Mouse (Mus musculus) layer of hippocampus, adult 9-11 months (tissue): ENCODE data around the gene Poc1b.
A peak's percentile ranks its signal among the peaks of the same experiment; 100 is the strongest.
"Not testable (repeated sequence)": the region's sequence is repeated elsewhere in the genome, so short reads cannot be mapped to it uniquely, and the experiment has no call there.

Experiments
- DNase-seq: peaks from one replicate; pipeline ENCODE4 v3.0.0; 2022

The Poc1b gene

DNA sequence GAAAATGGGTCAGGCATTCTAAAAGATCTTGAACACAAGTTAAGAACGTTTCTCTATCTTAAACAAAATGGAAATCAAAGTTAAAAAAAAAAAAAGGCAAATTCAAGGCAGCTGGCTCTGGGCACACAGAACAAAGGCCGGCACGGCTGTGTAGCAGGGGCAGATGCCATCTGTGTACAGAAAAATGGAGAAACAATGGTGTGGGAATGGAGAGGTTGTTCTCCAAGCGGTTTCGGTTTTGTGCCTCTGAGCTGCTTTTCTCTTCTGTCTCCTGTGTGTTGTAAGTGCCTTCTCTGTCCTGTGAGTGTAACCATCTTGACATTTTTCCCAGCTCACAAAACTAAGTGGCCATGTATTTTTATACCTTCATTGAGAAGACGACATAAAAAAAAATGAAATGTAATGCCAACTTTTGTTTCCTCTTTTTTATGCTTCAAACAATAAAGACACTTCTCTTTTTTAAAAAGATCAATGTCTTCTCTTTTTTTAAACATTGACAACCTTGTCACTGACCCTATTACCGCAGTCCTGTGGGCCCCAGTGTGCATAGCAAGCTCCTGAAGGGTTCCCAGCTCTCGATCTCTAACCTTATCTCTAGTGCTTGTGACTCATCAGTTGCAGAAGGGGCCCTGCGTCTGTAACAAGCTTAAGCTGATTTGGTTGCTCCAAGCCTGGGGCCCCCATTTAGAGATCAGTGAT lies 90.9 kb downstream of the Poc1b start:
- no peak for DNase-seq

DNA sequence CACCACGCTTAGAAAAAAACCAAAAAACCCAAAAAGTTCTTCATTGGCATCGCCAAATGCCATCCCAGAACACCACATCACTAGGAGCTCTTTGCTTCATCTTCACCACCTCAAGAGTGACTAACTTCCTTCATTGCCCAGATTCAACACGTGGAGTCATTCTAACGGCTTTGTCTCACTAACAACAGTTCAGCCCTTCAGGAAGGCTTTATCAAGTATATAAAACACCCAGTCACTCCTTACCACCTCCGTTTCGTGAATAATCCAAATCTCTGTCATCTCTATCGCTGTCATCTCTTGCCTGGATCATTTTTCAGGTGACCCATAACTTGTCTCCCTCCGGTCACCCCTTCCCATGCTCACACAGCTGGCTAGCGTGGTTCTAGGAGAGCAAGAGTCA lies 92.1 kb downstream of the Poc1b start:
- DNase-seq: no peak

DNA sequence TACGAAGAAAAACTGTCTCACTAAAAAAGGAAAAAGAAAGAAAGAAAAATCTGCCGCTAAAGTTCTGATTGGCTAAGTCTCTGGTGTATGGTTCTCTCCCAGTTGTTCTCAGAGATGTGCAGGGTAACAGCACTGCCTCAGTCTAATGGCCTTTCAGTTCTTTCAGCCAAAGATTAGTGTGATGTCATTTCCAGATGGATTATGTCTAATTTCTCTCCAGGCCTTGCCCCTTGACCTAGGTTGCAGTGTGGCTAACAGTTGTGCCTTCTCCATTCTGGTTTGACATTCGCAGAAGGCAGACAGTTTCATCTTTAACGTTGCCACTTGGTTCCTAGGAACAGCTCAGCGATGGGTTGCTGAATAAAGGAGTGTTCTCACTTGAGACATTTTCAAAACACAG lies 94.1 kb downstream of the Poc1b start:
- DNase-seq: no peak

DNA sequence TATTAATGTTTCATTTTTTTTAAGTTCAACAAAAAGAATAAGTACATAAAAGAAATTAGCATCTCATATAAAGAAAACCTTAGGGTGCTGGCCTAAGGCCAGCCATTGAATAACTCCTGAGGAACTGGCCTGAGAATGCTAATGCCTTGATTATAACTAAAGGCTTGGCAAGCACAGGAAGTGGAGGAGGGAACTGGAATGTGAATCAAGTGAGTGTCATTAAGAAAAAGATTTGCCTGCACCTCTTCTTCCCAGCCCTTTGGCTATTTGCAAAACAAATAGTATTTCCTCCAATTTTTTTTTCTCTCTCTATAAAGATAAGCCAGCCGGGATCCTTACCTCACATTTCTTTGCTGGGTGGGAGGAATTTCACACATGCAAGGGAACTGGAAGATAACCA lies 95.0 kb downstream of the Poc1b start:
- DNase-seq: no peak

DNA sequence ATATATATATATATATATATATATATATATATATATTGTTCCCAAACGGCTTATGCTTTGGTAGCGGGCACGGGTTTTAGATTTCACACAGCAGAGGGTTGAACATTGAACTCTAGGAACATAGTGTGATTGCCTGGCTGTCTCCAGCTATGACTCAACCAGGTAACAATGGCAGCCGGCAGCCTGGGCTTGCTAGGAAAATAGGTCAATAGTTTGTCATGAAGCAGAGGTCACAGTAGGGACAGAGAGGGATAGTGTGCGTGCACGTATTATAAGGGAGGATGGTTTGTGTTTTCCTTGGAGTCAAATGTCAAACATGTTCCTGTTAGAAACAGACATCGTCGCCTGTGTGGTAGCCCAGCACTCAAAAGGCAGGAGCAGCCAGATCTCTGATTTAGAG lies 95.5 kb downstream of the Poc1b start:
- DNase-seq: no peak

DNA sequence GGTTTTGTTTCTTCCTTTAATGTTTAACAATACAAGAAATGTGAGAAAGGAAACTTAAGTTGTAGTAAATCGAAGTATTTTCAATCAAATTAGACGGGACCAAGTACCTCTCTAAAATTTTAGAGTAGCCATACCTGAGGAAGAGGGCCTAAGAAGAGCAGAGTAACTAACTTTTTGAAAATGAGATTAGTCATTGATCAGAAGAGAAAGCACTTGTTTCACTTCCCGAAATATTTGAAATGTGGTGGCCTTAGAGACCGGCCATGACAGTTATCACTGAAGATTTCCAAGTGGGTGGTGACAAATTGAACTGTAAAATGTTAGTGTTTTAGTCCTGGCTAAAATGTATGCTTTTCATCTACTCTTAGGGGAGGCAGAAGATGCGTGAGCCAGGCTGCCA lies 96.3 kb downstream of the Poc1b start:
- DNase-seq: no peak

DNA sequence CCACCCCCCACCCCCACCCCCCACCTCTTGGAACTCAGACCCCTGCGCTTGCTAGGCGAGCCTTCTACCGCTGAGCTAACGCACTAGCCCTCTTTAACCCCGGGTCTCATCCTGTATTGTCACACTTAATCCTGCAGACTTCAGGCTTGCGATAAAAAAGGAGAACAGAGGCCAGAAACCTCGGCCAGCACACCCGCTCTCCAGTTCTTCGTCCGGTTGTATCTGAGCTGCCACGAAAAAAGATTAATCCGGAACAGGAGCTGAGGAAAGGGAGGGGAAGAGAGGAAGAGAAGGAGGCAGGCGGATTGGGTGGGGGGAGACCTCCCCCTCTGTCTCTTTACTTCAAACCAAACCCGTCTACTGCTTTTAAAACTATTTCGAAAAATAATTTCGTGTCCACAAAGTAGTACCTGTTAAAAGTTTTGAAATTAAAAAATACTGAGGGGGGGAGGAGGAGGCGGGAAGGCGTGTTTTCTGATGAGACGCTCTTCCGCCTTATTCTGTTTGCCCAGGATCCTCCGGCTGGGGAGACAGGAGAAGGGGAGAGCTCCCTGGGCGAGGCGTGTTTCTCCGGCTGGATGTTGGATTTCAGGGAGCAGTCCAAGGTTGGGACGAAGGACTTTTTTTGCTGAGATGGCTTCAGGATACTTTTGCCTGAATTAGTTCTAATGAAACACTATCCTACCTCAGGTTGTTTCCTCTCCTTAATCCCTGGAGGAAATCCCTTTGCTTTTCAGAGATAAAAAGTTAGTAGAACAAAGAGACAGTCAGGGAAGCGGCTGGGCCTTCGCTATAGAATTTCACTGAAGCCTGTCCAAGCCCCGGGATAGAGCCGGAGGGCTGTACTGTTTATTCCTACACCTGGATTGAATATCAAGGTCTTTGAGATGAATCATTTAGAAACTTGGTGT lies 97.0 kb downstream of the Poc1b start:
- DNase-seq: no peak

DNA sequence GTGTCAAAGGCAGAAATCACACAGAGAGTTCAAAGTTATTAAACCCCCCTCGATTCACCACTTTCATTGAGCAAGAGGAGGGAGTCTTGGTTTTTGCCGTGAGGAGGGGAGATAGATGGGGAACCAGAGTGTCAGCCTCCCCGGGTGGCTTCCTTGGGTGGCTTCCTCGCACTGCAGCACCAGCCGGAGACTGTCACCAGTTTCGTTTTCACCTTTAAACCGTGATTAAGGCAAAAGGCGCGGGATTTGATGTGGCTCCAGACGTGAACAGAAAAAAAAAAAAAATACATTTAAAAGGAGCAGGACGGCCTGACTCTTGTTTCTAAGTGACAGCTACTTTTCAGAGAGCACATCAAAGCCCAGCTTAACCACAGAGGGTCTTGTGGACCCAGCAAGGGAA lies 97.7 kb downstream of the Poc1b start:
- no peak for DNase-seq

DNA sequence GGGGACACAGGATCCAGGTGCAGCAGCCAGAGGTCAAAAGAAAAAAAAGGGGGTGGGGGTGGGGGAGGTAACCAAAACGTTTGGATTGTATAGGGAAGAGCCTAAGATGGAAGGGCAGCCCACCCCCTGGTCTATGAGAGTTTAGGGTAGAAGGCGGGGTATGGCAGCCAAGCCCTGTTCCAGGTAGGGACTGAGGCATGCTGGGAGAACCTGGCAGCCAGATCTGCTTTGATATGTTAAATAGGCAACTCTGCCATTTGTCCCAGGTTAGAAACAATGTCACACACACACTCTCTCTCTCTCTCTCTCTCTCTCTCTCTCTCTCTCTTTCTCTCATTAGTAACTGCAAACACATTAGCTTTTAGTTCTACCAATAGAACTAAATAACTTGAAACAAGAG lies 100.3 kb downstream of the Poc1b start:
- no peak for DNase-seq

DNA sequence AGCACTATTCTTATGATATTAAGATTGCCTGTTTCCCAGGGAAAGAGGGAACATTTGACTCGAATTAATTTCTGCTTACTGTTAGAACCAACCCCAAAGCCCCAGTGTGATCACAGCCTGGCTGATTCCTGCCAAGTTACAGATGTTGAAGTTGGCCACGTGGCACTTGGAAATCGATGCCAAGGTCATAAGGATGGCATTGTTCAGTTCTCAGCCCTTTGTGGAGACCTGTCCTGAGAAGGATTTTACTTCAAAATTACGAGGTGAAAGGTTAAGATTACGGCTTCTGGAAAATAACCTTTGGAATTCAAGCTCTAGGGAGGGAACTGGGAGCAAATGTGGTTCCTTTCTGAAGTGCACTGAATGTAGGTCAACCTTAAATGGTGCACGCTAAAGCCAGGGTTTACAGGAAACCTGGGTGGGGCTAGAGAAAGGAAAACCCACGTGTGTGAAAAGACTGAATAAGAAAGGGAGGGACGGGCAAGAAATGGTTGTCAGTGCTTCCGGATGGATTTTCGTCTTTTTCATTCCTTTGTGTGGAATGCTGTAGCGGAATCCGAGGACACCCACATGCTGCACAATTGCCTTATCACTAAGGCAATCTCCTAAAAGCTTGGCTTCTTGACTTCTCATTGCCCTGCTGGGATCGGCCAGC lies 102.4 kb downstream of the Poc1b start:
- DNase-seq: no peak

DNA sequence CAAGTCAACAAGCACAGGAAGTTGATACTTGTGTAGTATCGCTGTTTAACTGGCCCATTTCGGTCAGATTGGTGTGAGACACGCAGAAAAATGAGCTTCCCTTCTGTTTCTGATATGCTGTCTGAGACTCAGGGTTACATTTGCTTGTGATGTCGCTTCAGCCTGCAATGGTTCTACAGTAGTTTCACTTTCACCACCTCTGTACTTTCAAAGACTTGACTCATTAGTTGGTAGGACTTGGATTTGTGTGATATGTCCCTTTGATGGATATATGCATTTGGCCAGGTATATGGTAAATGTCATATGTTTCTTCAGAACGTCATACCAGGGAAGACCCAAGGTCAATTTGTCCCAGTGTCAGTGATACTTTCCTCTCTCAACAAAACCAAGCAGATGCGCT lies 104.2 kb downstream of the Poc1b start:
- DNase-seq: no peak

DNA sequence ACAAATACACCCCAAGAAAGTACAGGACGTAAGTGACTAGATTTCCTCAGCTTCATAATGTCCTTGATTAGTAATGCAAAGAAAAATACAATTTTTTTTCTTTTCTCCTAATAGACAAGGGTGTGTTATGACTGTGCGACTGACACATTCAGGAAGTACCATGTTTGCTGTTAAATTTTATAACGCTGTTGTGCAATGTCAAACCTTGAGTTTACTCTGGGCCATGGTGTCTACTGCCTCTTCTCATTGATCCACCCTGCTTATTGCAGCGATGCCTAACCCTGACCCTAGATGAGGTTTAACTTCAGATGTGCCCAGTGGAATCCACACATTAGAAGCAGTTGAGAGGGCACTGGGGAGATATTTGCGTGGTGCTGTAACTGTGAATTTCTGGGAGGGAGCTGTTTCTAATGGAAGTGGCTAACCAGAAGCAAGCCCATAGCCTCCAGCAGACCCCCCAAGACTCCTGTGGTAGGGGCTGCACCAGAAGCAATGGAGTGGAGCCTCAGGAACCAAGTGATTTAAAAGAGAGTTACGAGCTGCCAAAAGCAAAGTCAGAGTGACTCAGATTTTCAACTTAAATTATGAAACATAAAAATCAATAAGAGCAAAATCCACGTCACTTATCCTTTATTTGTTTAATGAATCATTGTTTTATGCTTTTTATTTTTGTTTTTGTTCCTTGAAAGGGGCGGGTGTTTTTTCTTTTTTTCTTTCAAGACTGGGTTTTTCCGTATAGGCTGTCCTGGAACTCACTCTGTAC lies 104.8 kb downstream of the Poc1b start:
- no peak for DNase-seq

DNA sequence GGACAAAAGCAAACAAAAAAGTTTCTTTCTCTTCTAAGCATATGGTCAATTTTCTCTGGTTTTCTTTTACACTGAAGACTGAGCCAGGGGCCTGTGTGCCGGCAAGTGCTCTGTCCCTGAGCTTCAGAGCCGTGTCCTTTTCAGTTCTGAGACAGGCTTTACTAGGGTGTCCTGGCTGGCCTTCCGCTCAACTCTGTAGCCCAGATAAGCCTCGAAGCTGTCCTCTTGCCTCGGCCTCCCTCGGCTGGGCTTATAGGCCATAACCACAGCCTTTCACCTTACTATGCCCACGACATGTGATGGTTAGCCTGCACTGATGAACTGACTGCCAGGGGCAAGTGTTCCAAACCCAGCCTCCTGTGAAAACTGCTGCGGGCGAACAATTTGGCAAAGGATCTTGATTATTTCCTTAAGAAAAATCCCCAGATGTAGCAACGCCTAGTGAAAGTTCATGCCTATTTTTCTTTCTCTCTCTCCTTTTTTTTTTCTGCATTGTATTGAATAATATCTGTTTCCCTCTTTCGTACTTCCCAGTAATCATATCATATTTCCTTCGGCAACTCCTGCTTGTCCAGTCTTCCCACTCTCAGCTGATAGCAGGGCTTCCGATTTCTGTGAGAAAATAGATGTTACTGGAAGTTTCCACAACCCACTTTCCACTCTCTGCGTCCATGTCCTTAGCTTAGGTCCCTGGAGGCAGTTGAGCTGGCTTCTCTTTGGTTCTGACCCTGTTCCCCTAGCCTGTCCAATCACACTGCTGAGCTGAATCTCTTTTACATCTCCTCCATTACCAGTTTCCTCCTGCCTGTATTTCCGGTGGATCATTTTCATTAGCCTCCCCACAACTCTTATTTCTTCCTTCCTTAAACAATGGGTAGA lies 107.8 kb downstream of the Poc1b start:
- no peak for DNase-seq

DNA sequence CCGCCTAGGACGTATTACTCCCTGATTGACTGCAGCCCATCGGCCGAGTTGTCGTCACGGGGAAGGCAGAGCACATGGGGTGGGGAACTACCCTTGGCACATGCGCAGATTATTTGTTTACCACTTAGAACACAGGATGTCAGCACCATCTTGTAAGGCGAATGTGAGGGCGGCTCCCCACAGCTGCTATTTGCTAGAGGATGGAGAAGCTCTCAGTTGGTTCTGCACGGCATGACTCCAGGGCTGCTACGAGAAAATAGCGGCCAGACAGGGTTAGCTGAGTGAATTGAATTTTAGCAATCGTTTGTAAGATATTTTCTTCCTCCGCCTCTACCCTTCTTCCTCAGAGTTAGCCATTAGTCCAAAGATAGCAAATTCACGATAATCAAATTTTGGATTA lies 109.7 kb downstream of the Poc1b start:
- not testable (repeated sequence) for DNase-seq

DNA sequence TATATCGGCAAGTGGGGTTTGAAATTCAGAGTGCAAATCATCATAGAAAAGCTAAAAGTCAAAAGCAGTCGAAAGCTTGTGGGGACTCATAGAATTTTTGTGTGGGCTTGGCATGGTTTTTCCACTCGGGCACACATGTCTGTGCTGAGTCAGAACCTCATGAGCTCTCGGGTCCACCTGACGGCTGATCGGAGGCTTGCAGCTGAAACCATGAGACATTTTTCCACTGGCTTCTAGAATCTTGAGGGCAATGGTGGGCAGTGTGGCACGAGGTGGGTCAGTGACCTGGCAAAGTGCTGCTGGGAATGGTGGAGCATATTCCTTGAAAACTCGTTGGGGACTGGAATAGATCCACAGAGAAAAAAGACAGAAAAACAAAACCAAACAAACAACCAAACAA lies 114.7 kb downstream of the Poc1b start:
- DNase-seq: no peak

DNA sequence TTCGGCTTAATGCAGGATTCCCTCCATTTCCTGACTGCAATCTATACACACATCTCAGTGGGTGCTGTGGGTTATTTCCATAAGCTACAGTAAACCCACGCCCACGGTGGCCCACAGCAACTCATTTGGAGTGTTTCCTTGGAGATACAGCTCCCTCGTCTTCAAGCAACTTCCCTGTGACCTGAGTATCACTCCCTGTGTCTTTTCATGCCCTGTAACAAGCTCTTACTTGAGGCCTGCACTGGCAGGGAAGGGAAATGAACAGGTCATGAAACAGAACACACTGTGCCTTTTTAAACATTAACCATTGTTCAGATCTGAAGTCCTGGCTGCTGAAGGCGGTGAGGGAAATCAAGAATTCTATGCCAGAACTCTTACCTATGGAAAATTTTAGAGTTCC lies 115.9 kb downstream of the Poc1b start:
- DNase-seq: no peak

DNA sequence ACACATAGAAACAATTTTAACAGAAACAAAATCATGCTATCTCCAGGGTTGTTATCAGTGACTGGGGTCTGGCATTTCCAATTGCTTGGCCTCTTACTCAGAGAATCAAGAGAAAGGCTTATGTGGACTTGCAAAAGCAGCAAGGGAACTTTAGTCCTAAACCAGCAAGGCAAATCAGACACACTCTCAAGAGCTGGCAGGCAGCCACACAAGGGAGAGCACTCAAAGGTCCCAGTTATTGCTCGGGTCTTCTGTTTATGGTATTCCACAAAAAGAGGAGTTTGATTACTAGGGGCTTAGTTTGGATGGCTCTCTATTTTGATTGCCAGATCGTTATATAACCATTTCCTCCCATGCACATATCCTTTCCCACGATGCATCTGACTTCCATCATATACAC lies 117.4 kb downstream of the Poc1b start:
- no peak for DNase-seq

DNA sequence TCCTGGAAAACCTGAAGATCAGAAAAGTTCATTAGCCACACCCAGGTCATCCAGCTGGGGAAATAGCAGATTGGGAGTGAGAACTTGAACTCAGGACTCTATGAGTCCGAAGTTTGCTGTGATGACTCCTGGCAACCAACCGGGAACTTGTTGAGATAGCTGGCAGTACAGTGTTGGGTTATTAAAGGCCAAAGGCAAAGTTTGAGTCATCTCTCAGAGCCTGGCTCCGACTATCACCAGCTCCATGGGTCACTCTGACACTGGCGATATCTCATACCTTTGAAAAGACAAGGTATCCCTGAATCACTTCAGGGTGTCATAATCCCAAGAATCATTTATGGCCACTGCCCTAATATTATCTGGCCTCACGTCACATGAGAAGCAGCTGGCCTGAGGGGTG lies 119.9 kb downstream of the Poc1b start:
- no peak for DNase-seq

DNA sequence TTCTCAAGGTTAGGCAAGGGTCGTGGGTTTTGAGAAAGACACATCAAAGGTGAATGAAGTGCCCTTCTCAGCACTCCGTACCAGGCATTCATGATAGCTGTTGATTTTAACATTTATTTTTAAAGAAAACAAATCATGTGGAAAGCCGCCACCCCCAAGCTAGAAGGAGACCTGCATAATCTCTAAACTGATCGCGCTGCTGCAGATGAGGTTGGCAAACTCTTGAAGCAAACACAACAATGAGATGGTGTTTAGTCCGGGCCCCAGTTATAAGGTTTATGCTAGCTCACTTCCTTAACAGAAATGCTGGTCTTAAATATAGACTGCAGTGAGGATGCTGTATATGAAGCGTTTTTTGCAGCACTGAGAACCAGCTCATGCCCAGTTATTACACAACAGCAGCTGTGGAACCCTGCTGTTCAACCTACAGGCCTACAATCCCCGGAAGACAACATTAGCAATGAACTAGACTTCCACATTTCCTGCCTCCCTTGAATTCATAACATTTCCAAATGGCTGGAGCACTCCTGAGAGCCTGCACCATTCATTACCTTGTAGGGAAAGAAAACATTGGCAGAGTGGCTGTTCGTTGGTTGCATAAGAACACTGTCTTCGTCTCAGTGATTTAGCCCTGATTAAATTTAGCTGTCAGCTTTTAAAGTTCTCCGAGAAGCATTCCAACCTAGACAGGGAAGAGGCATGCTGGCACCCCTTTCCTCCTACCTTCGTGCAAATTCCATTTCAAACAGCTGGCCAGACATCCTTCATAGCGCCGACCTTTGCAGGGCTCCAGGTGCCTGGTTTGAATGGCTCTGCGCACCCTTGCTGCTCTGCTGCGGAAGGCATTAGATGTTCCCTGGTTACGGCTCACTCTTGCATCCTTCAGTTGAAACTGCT lies 121.4 kb downstream of the Poc1b start:
- peak; percentile 57 for DNase-seq

DNA sequence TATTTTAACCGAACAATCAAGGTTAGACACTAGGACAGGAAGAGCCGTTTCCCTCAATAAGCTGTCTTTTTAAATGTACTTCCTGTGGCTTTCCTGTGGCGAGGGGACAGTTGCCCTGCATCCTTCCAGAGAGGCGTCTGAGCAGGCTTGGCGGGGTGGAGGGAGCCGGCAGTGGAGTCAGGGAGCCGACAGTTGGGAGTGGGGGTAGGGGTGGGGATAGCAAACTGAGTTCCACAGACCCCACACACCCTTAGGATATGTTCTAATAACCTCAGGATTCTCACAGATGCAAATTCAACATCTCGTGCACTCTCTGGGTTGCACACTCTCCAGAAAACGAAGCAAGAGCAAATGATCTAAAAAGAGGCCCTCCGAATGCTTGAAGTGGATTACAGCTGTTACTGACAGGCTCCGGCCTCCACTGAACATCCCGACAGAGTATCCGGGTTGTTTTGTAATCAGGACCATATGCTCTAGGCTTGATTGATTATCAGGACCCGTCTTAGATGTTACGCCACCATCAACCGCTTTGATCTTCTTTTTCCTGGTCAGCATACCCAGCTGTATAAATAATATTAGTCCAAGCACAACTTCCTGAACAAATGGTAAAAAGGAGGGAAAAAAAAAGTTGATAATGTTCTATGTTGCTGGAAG lies 122.3 kb downstream of the Poc1b start:
- no peak for DNase-seq
